Mouse (Mus musculus) lung, embryonic 14.5 days (tissue): ENCODE measurements around the gene Dnttip2. TPM values are rescaled to one million over a fixed set of nuclear protein-coding genes. Genes with fewer than 3 reads are reported as not detected.
A peak's percentile ranks its signal among the peaks of the same experiment; 100 is the strongest.

Source experiments
- ATAC-seq: fragments of 200-750 bp; cut with Nextera tagmentation; 2 replicates; pipeline ENCODE4 v1.8.0; 2017; ENCODE audit warnings: mild to moderate bottlenecking, moderate TSS enrichment, moderate library complexity; ENCODE audit not compliant: insufficient read depth
- DNase-seq: peaks from one replicate; pipeline ENCODE4 v3.0.0-alpha.2; 2015
- H3K27ac ChIP-seq: fragments of 300-500 bp; sonication (generic); 2 replicates; pipeline ENCODE4 v1.5.1; 2014; ENCODE audit warnings: low read depth, mild to moderate bottlenecking, moderate library complexity
- H3K27me3 ChIP-seq: fragments of 300-500 bp; sonication (generic); 2 replicates; pipeline ENCODE4 v1.6.1; 2014; ENCODE audit warnings: low read length, control low read depth; ENCODE audit not compliant: insufficient read depth
- H3K36me3 ChIP-seq: fragments of 300-500 bp; sonication (generic); 2 replicates; pipeline ENCODE4 v1.6.1; 2014; ENCODE audit warnings: control low read depth; ENCODE audit not compliant: insufficient read depth
- H3K4me1 ChIP-seq: fragments of 300-500 bp; sonication (generic); 2 replicates; pipeline ENCODE4 v1.6.1; 2014; ENCODE audit warnings: antibody characterized with exemption, control low read depth; ENCODE audit not compliant: insufficient read depth
- H3K4me2 ChIP-seq: fragments of 300-500 bp; sonication (generic); 2 replicates; pipeline ENCODE4 v1.6.1; 2014; ENCODE audit warnings: mild to moderate bottlenecking
- H3K4me3 ChIP-seq: fragments of 300-500 bp; sonication (generic); 2 replicates; pipeline ENCODE4 v1.5.1; 2014; ENCODE audit warnings: low read depth, low read length
- H3K9ac ChIP-seq: fragments of 300-500 bp; sonication (generic); 2 replicates; pipeline ENCODE4 v1.6.1; 2014
- H3K9me3 ChIP-seq: fragments of 300-500 bp; sonication (generic); 2 replicates; pipeline ENCODE4 v1.6.1; 2016; ENCODE audit warnings: low read depth, low read length, control low read depth
- CTCF ChIP-seq: IDR thresholded peaks from 2 replicates; pipeline ENCODE4 v1.5.1; 2016; ENCODE audit warnings: antibody characterized with exemption, low read depth
- WGBS: fragments of 180-500 bp; shearing (Covaris S2); extraction: QIAGEN DNeasy Blood & Tissue Kit; methylation state at CpG from one replicate; pipeline ENCODE4 v1.1.7; 2014; 5-methylcytosine and 5-hydroxymethylcytosine counted together
- polyA plus RNA-seq: library from polyadenylated mRNA; unstranded; fragments of >200 nt; fragmentation: Nextera tagmentation; extraction: Ambion mirVana; gene quantifications from 2 replicates; pipeline ENCODE4 v1.2.1, GENCODE M21; 2014

Gene Dnttip2
- polyA plus RNA-seq, 1 experiment from 2014 or later, result 77.8 TPM

DNA sequence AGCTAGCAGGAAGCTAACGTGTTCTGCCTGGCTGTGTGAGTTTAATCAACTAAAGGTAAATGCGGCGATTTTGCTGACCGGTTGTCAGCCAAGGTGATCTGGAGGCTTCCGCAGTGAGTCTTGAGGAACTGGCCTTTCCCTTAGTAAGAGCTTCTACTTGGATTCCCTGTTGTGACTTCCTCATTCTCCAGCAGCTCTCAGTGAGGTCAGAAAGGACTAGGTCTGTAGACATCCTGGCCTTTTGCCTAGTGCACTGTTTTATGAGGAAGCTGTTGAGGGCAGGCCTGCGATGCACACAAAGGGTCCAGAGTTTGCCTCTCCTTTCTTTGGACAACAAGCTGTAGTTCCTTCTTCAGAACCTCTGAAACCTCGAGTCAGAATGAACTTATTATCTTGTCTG, 16.5 kb downstream of the Dnttip2 start:
- 0 out of 2 replicates have a peak overlapping the region, but pooled peaks have one; percentile 77 for H3K27ac ChIP-seq
- DNase-seq, result peak; percentile 45
- ATAC-seq, result no peak

DNA sequence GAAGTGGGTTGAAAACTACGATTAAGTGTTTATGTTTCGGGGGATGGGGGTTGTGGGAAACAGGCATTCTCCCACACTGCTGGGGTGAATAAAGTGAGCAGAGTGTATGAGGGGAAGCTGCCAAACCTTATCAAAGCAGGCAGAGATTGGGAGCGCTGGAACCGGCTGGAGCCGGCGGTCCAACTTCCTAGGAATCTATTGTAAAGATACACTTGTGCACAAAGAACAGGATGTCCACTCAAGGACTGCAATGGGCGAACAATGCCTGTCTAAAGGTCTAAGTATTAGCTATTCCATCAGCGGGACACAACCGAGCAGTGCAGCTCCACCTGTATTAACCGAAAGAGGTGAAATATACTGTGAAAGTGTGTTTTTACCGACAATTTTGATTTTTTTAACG, 17.6 kb downstream of the Dnttip2 start:
- DNase-seq (peak; percentile 58), ATAC-seq (no peak)
- Histone ChIP-seq H3K9ac (peak overlapping the region; percentile 30; the same call in 1 of the 2 replicates), H3K4me2 (peak overlapping the region; percentile 84), H3K9me3 (no peaks in the 10 kb centered on the region), H3K4me3 (peak overlapping the region; percentile 92; the same call in 1 of the 2 replicates), H3K27ac (peak overlapping the region; percentile 77), H3K36me3 (no peaks in the 10 kb centered on the region), H3K4me1 (peaks cover 12% of the 10 kb centered on the region), H3K27me3 (no peaks in the 10 kb centered on the region)
- no peak for TF ChIP-seq CTCF
- 30% methylated on average over 12 of the region's 12 CpGs for WGBS

More for the DNA sequence above, 16.5 kb downstream of the Dnttip2 start:
- no peaks in the 10 kb centered on the region for H3K27me3 ChIP-seq
- no peaks in the 10 kb centered on the region for H3K36me3 ChIP-seq
- WGBS, result 77% methylated on average over 7 of the region's 7 CpGs
- no peaks in the 10 kb centered on the region for H3K9me3 ChIP-seq
- no peak overlapping the region for H3K4me3 ChIP-seq
- peaks cover 12% of the 10 kb centered on the region for H3K4me1 ChIP-seq
- no peak overlapping the region for H3K9ac ChIP-seq
- no peak for TF ChIP-seq CTCF
- no peak overlapping the region for H3K4me2 ChIP-seq

DNA sequence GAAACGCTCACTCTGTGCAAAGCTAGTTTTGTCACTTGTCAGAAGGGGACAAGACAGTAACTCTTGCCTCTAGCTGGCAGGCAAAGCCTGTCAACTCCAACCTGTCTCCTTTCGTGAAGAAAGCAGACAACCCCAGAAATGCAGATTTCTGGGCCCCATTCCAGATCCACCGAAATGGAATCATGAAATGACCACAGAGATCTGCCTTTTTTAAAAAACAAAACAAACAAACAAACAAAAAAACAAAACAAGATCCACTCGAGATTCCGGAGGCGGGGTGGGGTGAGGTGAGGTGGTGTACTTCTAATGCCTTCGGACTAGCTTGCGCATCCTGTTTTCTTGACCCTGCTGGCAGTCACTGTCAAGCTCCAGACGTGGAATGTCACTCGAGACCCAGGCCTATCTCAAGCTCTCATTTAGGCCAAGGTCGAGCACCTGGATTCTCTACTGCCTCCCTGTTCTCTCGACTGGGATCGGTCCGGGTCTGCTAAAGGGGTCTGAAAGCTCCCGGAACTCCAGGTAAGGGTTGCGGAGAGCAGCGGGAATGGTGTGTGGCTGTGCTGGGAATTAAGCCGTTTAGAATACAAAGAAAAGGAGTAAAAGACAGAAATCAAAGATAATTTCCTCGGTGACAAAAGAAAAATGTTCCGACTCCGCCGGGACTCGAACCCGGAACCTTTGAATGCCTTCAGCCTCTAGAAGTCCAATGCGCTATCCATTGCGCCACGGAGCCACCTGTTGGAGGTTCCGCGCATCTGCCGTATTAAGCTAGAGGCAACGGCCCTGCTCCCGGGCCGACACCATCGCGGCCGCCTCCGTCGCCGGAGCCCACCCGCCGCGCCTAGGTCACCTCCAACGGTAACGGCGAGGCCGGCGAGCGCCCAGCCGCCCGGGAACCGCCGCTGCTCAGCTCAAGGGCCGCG, 18.4 kb downstream of the Dnttip2 start:
- H3K4me2 ChIP-seq, result peak overlapping the region; percentile 84
- H3K27me3 ChIP-seq, result no peaks in the 10 kb centered on the region
- H3K9ac ChIP-seq, result peak overlapping the region; percentile 81
- peak overlapping the region; percentile 92 for H3K4me3 ChIP-seq
- H3K9me3 ChIP-seq, result no peaks in the 10 kb centered on the region
- peaks cover 12% of the 10 kb centered on the region for H3K4me1 ChIP-seq
- 4% methylated on average over 54 of the region's 54 CpGs for WGBS
- H3K27ac ChIP-seq, result peak overlapping the region; percentile 95
- DNase-seq (peak; percentile 97), ATAC-seq (peak; percentile 82)
- H3K36me3 ChIP-seq, result no peaks in the 10 kb centered on the region
- peak; percentile 43 for TF ChIP-seq CTCF

DNA sequence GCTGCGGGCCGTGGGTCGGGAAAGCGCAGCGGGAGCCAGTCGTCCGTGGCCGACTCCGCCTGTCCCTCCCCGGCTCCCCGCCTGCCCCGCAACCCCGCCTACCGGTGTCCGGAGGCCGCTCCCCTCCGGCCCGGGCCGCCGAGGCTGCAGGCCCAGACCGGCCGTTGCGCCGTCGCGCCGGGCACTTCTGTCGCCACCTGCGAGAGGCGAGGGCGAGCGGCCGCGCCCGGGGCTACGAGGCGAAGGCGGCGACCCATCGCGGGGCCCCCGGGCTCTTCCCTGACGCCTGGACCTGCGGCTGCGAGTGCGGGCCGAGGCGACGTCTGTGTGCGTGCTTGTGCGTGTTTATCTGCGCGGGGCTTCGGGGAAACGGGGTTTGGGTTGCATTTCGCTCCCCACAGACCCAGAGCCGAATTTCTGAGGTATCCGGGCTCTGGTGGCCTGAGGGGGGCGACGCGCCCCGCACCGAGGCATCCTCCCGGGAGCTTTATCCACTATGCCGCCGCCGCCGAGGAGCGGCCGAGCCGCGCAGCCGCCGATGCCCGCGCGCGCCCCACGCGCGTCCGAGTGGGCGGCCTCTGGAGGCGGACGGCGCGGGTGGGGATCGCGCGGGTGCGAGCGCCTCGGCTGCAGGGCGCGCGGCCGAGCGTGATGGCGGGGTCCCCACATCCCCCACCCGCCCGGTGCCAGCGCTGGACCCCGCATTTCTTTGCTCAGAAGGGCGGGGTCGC, 19.2 kb downstream of the Dnttip2 start:
- Histone ChIP-seq H3K9me3 (no peaks in the 10 kb centered on the region), H3K4me3 (peak overlapping the region; percentile 92), H3K4me2 (peak overlapping the region; percentile 84), H3K27me3 (no peaks in the 10 kb centered on the region), H3K4me1 (peaks cover 12% of the 10 kb centered on the region), H3K36me3 (no peaks in the 10 kb centered on the region), H3K9ac (peak overlapping the region; percentile 81), H3K27ac (peak overlapping the region; percentile 95)
- ATAC-seq (peak; percentile 86), DNase-seq (peak; percentile 78)
- WGBS, result under 1% methylated on average over 100 of the region's 105 CpGs
- TF ChIP-seq CTCF, result no peak; the same call in 1 of the 2 replicates

DNA sequence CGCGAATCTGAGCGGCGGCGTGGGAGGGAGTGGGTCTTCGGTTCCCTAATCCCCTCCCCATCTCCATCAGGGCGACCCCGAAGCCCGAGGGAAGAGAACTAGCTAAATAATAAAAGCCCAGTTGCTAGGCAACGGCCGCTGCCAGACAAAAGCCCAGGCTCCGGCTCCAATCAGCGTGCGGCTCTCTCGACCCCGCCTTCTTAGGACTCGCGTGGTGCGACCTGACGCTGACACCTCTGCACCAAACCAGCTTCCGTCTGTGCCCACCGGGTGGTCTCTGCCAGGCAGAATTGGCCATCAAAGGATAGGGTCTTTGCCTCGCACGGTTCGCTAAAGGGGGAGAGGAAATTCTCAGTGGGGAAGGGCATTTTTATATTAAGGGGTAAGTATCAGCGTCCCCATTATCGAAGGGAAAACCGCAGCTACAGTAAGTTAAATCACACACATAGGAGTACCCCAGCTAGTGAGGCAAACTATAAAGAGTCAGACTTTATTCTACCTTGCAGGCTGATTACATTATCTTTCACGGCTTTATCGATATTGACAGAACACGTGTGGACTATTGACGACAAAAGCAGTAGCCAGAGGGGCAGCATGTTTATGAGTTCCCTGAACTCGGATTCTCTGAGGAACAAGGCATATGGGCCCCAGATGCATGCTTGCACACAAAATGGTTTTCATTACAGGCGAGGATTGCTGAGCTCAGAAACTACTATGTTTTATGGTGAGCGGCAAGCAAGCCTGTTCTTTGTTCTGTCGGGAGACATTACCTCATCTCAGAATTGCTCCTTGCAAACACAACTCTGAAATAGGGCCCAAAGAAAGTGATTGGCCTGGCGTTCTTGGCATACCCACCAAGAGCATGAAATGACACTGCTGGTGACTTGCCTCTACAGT, 20.0 kb downstream of the Dnttip2 start, which contains the start of gene Bcar3:
Gene Bcar3, plus strand, starts transcription at position 183 of the 897 bp plus-strand sequence.
- no peak for TF ChIP-seq CTCF
- Histone ChIP-seq H3K27ac (peak within 1 kb of the TSS; percentile 95), H3K36me3 (no peaks in the 10 kb centered on the region), H3K4me3 (peak within 1 kb of the TSS; percentile 92), H3K9me3 (no peaks in the 10 kb centered on the region), H3K27me3 (no peaks in the 10 kb centered on the region), H3K9ac (peak within 1 kb of the TSS; percentile 81), H3K4me1 (peaks cover 12% of the 10 kb centered on the region), H3K4me2 (peak within 1 kb of the TSS; percentile 84)
- ATAC-seq (peak; percentile 65), DNase-seq (peak; percentile 98)
- 6% methylated on average over 37 of the region's 37 CpGs for WGBS

GRCm38 (mm10) chr3:122295511-122295910, 21.3 kb downstream of the Dnttip2 start:
- Histone ChIP-seq H3K4me2 (no peak overlapping the region), H3K9ac (no peak overlapping the region), H3K4me3 (no peak overlapping the region), H3K9me3 (no peaks in the 10 kb centered on the region), H3K27me3 (no peaks in the 10 kb centered on the region), H3K27ac (no peak overlapping the region), H3K36me3 (no peaks in the 10 kb centered on the region), H3K4me1 (peaks cover 12% of the 10 kb centered on the region)
- DNase-seq, result peak; percentile 82
- WGBS, result 10% methylated on average over 5 of the region's 5 CpGs
- 0 out of 2 replicates have a peak, but pooled peaks have one; percentile 12 for ATAC-seq
- peak; percentile 80 for TF ChIP-seq CTCF
